Mouse (Mus musculus) megakaryocyte-erythroid progenitor cell, adult 5-6 weeks (primary cell): ENCODE data around the gene Lyl1. TPM values are rescaled to one million over a fixed set of nuclear protein-coding genes. Genes with fewer than 3 reads are reported as not detected.

Experiments
- ATAC-seq: replicated peaks from 2 replicates; pipeline ENCODE4 v1.8.0; 2016; ENCODE audit warnings: mild to moderate bottlenecking, inconsistent platforms; ENCODE audit not compliant: severe bottlenecking, poor library complexity, low FRiP score, low TSS enrichment
- total RNA-seq, 2 experiments: library from RNA; stranded (forward) in 1 of 2; stranded (reverse) in 1 of 2; fragments of 200-1000, 215-1000 nt in 1 of 2; fragments of >200 nt in 1 of 2; fragmentation: Nextera tagmentation in 1 of 2; gene quantifications; 2 replicates each; pipeline ENCODE4 v1.2.3; 2014 to 2017

Gene Lyl1
- total RNA-seq (2014; fragmentation: Nextera tagmentation), result 44.2 and 65.2 TPM in 2 replicates
- total RNA-seq (2017), result 9.5 and 10.1 TPM in 2 replicates

DNA sequence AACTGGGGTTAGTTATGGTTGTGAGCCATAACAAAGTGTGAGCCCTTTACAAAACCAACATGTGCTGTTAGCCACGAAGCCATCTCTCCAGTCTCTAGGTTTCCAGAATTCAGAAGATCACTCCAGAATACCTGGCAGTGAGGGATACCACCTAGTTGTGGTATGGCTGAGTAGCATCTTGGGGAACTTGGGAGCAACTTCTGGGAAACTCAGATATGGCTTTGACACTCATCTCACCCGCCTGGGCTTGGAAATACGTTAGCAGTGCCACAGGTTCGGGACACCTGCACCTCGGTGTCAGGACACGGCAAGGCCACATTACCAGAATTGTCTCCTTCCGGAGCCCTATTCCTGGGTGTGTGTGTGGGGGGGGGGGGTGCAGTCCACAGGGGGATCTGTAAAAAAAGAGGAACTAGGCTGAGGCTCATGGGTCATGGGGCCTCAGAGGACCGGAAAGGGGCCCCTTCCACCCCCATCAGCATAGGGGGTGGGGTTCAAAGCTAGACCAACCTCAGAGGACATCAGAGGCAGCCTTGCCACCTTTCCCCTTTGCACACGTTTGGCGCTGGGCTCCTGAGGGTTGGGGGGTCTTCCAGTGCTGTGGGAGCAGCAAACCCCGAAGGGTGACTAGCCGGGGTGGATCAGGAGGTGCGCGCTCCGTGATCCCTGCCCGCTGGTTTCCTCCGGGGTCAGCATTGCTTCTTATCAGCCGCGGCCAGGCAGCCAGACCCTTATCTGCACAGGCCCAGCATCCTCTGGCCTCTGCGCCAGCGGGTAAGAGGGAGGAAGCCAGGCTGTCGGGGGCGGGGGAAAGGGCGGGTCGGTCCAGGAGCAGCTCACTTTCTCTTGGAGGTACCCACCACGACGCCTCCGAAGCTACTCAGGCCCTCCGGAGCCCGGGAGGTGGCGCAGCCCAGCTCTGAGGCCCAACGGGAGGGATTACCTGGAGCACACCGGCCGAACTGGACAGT, at the start of gene Lyl1:
Gene Lyl1 (plus strand): TSS at position 517 of the 971 bp plus-strand sequence.
- peak; percentile 72 for ATAC-seq

DNA sequence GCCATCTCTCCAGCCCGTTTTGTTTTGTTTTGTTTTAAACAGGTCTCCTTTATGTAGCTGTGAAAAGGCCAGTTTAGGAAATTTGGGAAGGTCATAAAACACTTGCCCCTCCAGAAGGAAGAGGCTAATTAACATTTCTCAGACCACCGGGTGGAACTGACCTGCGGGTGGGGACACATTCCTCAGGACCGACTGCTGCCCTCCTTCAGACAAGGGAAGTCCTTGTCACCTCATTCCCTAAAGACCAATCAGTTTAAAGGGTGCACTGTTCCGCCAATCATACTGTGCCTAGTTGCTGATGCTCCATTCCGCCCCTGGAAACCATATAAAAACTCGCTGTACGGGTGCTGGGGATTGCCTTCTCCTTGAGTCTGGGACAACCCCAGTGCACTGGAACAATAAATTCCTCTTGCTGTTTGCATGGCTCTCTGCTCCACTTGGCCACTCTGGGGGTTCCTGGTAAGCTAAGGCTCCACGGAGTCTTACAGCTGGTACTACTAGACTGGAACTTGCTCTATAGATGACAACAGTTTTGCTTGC, 48.1 kb upstream of the Lyl1 start:
- no peak for ATAC-seq

- ATAC-seq, result no peak
Observed at GRCm38 (mm10) chr8:84654597-84654996, 46.7 kb upstream of the Lyl1 start.

GRCm38 (mm10) chr8:84655336-84656190, 45.7 kb upstream of the Lyl1 start:
- ATAC-seq, result no peak

DNA sequence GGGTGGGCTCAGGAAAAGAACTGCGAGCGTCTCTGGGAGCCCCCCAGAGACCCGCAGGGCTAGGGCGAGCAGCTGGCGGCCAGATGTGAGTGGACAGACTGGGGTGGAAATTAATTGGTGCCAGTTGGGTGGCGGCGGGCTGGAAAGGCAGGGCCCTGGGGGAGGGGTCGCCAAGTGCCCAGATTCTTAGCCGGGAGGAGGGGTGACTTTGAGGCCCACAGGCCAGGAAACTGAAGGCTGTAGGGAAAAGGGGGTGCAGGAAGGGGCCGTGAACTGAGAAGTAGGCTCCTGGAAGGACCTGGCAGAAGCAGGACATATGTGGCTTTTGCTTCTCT, 45.1 kb upstream of the Lyl1 start:
- no peak for ATAC-seq

DNA sequence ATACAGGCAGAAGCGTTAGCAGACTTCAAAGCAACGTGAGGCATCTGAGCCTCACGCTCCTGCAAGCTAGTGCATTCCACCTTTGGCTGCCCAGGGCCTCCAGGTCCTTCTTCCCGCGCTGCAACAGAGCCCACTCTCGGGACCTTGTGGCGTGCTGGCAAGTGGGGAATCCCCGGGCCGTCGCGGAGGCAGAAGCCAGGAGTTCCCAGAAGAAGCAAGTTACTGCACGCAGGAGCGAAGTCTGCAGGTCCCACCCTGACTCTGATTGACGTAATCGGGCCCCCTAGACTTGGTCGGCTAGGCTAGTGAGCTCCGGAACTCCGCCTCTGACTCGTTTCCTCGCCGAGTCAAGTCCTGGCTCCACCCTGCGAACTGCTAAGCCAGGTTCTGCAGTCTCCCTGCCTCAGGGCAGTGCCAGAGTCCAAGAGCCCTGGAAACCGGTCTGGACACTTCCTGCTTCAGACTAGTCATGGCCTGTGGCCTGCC, 44.6 kb upstream of the Lyl1 start:
- peak; percentile 69 for ATAC-seq

DNA sequence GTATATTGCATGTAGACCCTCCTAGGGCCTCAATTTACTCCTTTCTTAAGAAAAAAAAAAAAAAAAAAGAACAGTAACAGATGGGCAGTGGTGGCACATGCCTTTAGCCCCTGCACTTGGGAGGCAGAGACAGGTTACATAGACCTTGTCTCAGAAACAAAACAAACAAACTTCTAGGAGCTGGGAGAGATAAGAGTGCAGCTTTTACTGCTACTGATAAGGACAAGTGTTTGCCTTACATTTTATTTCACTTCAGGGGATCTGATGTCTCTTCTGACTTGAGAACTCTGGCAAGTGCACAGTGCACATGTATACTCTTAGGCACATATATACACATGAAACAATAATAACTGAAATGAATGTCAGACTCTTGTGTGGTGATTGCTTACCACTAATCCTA, 44.1 kb upstream of the Lyl1 start:
- ATAC-seq, result no peak

DNA sequence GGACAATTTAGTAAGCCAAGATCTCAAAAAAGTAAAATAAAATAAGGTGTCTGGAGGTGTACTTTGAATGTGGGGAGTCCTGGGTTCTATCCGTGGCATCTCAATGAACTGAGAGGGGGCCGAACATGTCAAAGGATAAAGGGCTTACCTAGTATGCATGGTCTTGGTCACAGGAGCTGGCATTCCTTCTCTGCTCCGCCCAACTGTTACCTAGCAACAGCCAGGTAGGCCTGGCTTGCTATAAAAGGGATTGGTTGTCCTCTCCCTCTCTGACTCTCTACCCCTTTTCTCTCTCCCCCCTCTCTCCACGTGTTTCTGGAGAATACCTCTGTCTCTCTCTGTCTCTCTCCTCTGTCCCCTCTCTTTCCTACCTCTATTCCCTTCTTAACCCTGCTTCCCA, 43.6 kb upstream of the Lyl1 start:
- no peak for ATAC-seq

- no peak for ATAC-seq
Observed at GRCm38 (mm10) chr8:84658951-84659350, 42.3 kb upstream of the Lyl1 start.

GRCm38 (mm10) chr8:84659936-84660818, 41.1 kb upstream of the Lyl1 start:
- 0 out of 2 replicates have a peak, but pooled peaks have one; percentile 5 for ATAC-seq

DNA sequence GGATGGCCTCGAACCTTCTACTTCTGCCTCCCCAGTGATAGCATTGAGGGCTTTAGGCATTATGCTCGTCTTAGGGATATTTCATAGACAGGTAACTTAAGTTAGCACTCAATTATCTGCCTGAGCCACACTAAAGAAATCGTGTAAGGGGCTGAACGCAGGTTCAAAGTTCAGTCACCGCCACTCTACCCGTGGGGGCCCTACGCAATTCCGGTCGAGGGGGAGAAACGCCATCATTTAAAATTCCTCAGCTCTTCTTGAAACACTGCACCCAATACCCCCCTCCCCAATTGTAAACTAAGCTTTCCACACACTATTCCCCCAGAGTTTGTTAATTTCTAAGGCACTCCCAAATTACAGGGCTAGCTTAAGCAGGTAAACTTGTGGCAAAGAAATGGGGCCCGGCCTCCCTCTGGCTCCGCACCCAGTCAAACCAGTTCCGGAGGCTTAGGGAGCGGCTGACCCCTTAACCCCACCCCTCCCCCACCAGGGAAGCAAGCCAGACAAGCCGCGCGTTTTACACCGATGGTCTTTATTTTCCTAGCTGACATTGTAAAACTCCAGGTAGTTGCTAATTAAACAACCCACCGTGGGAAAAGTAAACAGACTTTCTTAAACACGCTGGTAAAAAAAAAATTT, 40.3 kb upstream of the Lyl1 start:
- no peak for ATAC-seq

DNA sequence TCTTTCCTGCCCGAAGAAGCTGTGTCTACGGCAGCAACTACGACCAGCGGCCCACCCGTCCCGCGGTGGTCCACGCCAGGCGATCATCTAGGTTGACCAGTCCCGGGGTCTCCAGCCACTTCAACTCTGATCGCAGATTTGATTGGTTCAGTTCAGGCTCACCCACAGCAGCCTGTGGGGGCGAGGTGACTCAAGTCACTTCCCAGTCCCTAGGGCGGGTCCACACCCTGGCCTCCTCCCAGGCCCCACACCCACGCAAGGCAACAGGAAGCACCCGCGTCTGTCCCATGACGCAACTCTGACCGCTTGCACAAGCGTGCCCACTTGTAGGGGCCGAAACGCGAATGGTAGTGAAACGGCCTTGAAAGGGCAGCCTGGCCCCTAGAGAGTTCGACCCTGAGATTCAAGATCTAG, 39.8 kb upstream of the Lyl1 start:
- ATAC-seq, result 0 out of 2 replicates have a peak, but pooled peaks have one; percentile 7

DNA sequence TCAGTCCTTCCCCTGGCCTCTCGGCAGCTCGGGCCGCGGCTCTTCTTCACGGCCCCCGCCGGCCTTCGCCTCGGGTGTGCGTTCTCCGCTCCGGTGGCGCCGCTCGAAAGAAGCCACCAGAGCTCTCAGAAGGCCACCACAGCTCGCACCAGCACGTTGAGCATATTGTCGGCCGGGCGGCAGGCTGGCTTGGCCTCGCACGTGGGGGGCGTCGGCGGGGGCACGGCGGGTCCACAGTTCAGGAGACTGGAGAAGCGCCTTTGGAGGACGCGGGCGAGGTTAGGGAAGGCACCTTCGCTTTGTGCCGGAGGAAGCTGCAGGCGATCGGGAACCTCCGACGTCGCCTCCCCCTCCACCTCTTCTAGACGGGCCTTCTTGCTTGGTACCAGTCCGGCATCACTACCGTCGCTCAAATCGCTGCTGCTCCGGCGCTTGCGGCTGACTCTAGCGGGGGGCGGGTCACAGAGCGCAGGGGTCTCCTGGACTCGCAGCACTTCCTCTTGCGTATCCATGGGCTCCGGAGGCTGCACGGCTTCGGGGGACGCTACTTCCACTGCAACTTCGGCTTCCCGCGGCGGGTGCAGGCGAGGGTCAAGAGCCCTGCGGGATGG, 39.2 kb upstream of the Lyl1 start:
- peak; percentile 2; the same call in 1 of the 2 replicates for ATAC-seq

- ATAC-seq, result peak; percentile 66
Observed at GRCm38 (mm10) chr8:84662581-84663065, 38.6 kb upstream of the Lyl1 start, which contains the start of gene Ier2. TSS of gene Ier2 (minus strand) at chr8:84662852.

GRCm38 (mm10) chr8:84663483-84664327, 37.6 kb upstream of the Lyl1 start:
- peak; percentile 60 for ATAC-seq

- peak; percentile 38 for ATAC-seq
Observed at GRCm38 (mm10) chr8:84664566-84665384, 36.5 kb upstream of the Lyl1 start.
